Mouse (Mus musculus) forebrain, embryonic 11.5 days (tissue): ENCODE measurements around the gene Aldh3a2. TPM values are rescaled to one million over a fixed set of nuclear protein-coding genes. Genes with fewer than 3 reads are reported as not detected.

ENCODE experiments used
- ATAC-seq: fragments of 200-750 bp; cut with Nextera tagmentation; replicated peaks from 2 replicates; pipeline ENCODE4 v1.8.0; 2017; ENCODE audit warnings: moderate TSS enrichment; ENCODE audit not compliant: low FRiP score
- DNase-seq: peaks from one replicate; pipeline ENCODE4 v3.0.0-alpha.2; 2017; ENCODE audit warnings: low spot score
- H3K27ac ChIP-seq: fragments of 300-500 bp; sonication (generic); 2 replicates; pipeline ENCODE4 v1.5.1; 2014; ENCODE audit warnings: low read depth, low read length
- H3K27me3 ChIP-seq: fragments of 300-500 bp; sonication (generic); 2 replicates; pipeline ENCODE4 v1.6.1; 2014; ENCODE audit warnings: mild to moderate bottlenecking, low read length, mixed read lengths; ENCODE audit not compliant: control insufficient read depth, insufficient read depth
- H3K36me3 ChIP-seq: fragments of 300-500 bp; sonication (generic); 2 replicates; pipeline ENCODE4 v1.6.1; 2014; ENCODE audit warnings: mild to moderate bottlenecking, low read length, moderate library complexity, mixed read lengths; ENCODE audit not compliant: control insufficient read depth, insufficient read depth
- H3K4me1 ChIP-seq: fragments of 300-500 bp; sonication (generic); replicated peaks from 2 replicates; pipeline ENCODE4 v1.6.1; 2014; ENCODE audit warnings: low read length, mixed read lengths; ENCODE audit not compliant: control insufficient read depth, insufficient read depth
- H3K4me2 ChIP-seq: fragments of 300-500 bp; sonication (generic); 2 replicates; pipeline ENCODE4 v1.6.1; 2014; ENCODE audit warnings: low read depth, mild to moderate bottlenecking, low read length, moderate library complexity, mixed read lengths; ENCODE audit not compliant: severe bottlenecking
- H3K4me3 ChIP-seq: fragments of 300-500 bp; sonication (generic); 2 replicates; pipeline ENCODE4 v1.5.1; 2014; ENCODE audit warnings: low read depth, low read length
- H3K9ac ChIP-seq: fragments of 300-500 bp; sonication (generic); 2 replicates; pipeline ENCODE4 v1.6.1; 2014; ENCODE audit warnings: low read length
- H3K9me3 ChIP-seq: fragments of 300-500 bp; sonication (generic); 2 replicates; pipeline ENCODE4 v1.6.1; 2016; ENCODE audit warnings: low read length, mixed read lengths; ENCODE audit not compliant: control insufficient read depth
- WGBS: fragments of 180-500 bp; shearing (Covaris S2); extraction: QIAGEN DNeasy Blood & Tissue Kit; methylation state at CpG from one replicate; pipeline ENCODE4 v1.1.7; 2014; 5-methylcytosine and 5-hydroxymethylcytosine counted together
- polyA plus RNA-seq: library from polyadenylated mRNA; unstranded; fragments of >200 nt; fragmentation: Nextera tagmentation; extraction: Ambion mirVana; gene quantifications from 2 replicates; pipeline ENCODE4 v1.2.1, GENCODE M21; 2014

Aldh3a2 gene
- polyA plus RNA-seq, 1 experiment from 2014 or later = 21.8 TPM

- Histone ChIP-seq H3K4me2 (no peak overlapping the region), H3K27me3 (no peaks in the 10 kb centered on the region), H3K9me3 (no peaks in the 10 kb centered on the region), H3K4me3 (no peak overlapping the region), H3K4me1 (no peaks in the 10 kb centered on the region), H3K27ac (no peak overlapping the region), H3K9ac (no peak overlapping the region), H3K36me3 (no peaks in the 10 kb centered on the region)
- no peak for DNase-seq
- WGBS = 73% methylated on average over 3 of the region's 3 CpGs
- ATAC-seq = no peak
These were observed 38.9 kb downstream of the Aldh3a2 start for GRCm38 (mm10) chr11:61228406-61228805.

- H3K9me3 ChIP-seq = no peaks in the 10 kb centered on the region
- no peak overlapping the region for H3K4me3 ChIP-seq
- H3K27ac ChIP-seq = no peak overlapping the region
- H3K4me2 ChIP-seq = no peak overlapping the region
- H3K36me3 ChIP-seq = no peaks in the 10 kb centered on the region
- no peak overlapping the region for H3K9ac ChIP-seq
- H3K27me3 ChIP-seq = no peaks in the 10 kb centered on the region
- 85% methylated on average over 8 of the region's 8 CpGs for WGBS
- ATAC-seq (no peak), DNase-seq (no peak)
- no peaks in the 10 kb centered on the region for H3K4me1 ChIP-seq
These were observed 39.4 kb downstream of the Aldh3a2 start for GRCm38 (mm10) chr11:61227816-61228215.

GRCm38 (mm10) chr11:61225941-61226412 lies 41.3 kb downstream of the Aldh3a2 start:
- H3K4me1 ChIP-seq = no peaks in the 10 kb centered on the region
- no peak overlapping the region for H3K4me2 ChIP-seq
- DNase-seq (no peak), ATAC-seq (no peak)
- WGBS = 92% methylated on average over 6 of the region's 6 CpGs
- no peaks in the 10 kb centered on the region for H3K36me3 ChIP-seq
- H3K9me3 ChIP-seq = no peaks in the 10 kb centered on the region
- no peaks in the 10 kb centered on the region for H3K27me3 ChIP-seq
- H3K27ac ChIP-seq = no peak overlapping the region
- H3K9ac ChIP-seq = no peak overlapping the region
- H3K4me3 ChIP-seq = no peak overlapping the region

GRCm38 (mm10) chr11:61225511-61225910 lies 41.8 kb downstream of the Aldh3a2 start:
- H3K4me2 ChIP-seq = no peak overlapping the region
- 79% methylated on average over 4 of the region's 4 CpGs for WGBS
- no peaks in the 10 kb centered on the region for H3K4me1 ChIP-seq
- no peak overlapping the region for H3K27ac ChIP-seq
- no peaks in the 10 kb centered on the region for H3K9me3 ChIP-seq
- DNase-seq (no peak), ATAC-seq (no peak)
- no peaks in the 10 kb centered on the region for H3K36me3 ChIP-seq
- H3K9ac ChIP-seq = no peak overlapping the region
- no peak overlapping the region for H3K4me3 ChIP-seq
- no peaks in the 10 kb centered on the region for H3K27me3 ChIP-seq

- no peak for DNase-seq
- ATAC-seq = no peak
- H3K27me3 ChIP-seq = no peaks in the 10 kb centered on the region
- H3K36me3 ChIP-seq = no peaks in the 10 kb centered on the region
- no peaks in the 10 kb centered on the region for H3K9me3 ChIP-seq
- WGBS = 92% methylated on average over 10 of the region's 10 CpGs
- H3K4me2 ChIP-seq = no peak overlapping the region
- H3K4me1 ChIP-seq = no peaks in the 10 kb centered on the region
- no peak overlapping the region for H3K4me3 ChIP-seq
- no peak overlapping the region for H3K27ac ChIP-seq
- H3K9ac ChIP-seq = no peak overlapping the region
These were observed 42.4 kb downstream of the Aldh3a2 start for GRCm38 (mm10) chr11:61224907-61225306.

- no peaks in the 10 kb centered on the region for H3K27me3 ChIP-seq
- WGBS = 77% methylated on average over 6 of the region's 6 CpGs
- DNase-seq (no peak), ATAC-seq (no peak)
- no peak overlapping the region for H3K27ac ChIP-seq
- no peak overlapping the region for H3K4me3 ChIP-seq
- no peaks in the 10 kb centered on the region for H3K9me3 ChIP-seq
- H3K9ac ChIP-seq = no peak overlapping the region
- H3K36me3 ChIP-seq = no peaks in the 10 kb centered on the region
- no peaks in the 10 kb centered on the region for H3K4me1 ChIP-seq
- no peak overlapping the region for H3K4me2 ChIP-seq
These were observed 43.0 kb downstream of the Aldh3a2 start for GRCm38 (mm10) chr11:61224234-61224744.

- H3K9me3 ChIP-seq = no peaks in the 10 kb centered on the region
- WGBS = 92% methylated on average over 9 of the region's 9 CpGs
- no peak overlapping the region for H3K9ac ChIP-seq
- no peak overlapping the region for H3K4me2 ChIP-seq
- DNase-seq (no peak), ATAC-seq (no peak)
- no peaks in the 10 kb centered on the region for H3K36me3 ChIP-seq
- H3K27ac ChIP-seq = no peak overlapping the region
- H3K27me3 ChIP-seq = no peaks in the 10 kb centered on the region
- no peaks in the 10 kb centered on the region for H3K4me1 ChIP-seq
- H3K4me3 ChIP-seq = no peak overlapping the region
These were observed 44.1 kb downstream of the Aldh3a2 start for GRCm38 (mm10) chr11:61222971-61223745.

- Histone ChIP-seq H3K4me3 (no peak overlapping the region), H3K9me3 (no peaks in the 10 kb centered on the region), H3K4me2 (no peak overlapping the region), H3K36me3 (no peaks in the 10 kb centered on the region), H3K27me3 (no peaks in the 10 kb centered on the region), H3K9ac (no peak overlapping the region), H3K4me1 (no peaks in the 10 kb centered on the region), H3K27ac (no peak overlapping the region)
- no peak for DNase-seq
- 73% methylated on average over 1 of the region's 1 CpGs for WGBS
- no peak for ATAC-seq
These were observed 45.3 kb downstream of the Aldh3a2 start for GRCm38 (mm10) chr11:61222007-61222406.
